Mouse (Mus musculus) kidney, postnatal 4 days (tissue): ENCODE measurements around the gene Grhl1.
"Not testable (repeated sequence)": the region's sequence is repeated elsewhere in the genome, so short reads cannot be mapped to it uniquely, and the experiment has no call there.

Experiments
- DNase-seq, 2 experiments: peaks; one replicate each; pipeline ENCODE4 v3.0.0; 2021; ENCODE audit warnings: mixed read lengths in 2 of 2

Gene Grhl1

DNA sequence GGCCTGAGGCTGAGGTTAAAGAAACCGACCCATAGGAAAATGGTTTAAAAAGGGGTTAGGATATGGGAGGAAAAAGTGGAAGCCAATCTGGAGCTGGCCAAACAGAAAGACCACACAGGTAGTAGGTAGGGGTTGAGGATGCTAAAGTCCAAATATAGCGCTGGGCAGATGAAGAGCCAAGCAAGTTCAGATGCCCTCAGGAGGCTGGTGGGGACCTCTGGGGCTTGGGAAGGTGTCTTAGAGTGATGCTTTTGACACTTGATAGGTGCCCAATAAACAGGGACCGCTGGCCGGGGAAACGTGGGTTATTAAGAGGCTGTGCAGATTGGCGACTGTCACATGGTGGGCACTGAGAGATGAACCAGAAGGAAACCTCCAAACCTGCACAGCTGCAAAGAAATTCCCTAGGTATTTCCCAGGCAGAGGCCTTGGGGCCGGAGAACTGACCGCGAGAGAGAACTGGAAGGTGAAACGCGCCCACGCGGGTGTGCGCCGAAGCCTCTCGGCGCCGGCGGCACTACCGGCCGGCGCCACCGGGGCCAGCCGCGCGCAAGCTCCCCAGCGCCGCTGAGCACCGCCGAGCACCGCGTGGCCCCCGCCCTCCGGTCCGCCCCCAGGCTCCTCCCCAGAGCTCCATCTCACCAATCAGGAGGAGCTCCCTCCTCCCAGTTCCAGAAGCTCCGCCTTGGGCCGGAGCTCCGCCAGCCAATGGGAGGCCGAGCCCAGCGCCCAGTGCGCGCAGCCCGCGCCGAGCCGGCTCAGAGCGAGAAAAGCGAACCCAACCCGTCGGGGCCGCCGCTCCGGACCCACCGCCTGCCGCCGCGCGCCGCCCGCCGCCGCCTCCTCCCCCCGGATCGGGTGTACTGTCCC is at the start of gene Grhl1:
TSS of gene Grhl1 (plus strand) at position 761 of the 870 bp plus-strand sequence.
- DNase-seq = peak; percentile 92 to 96

DNA sequence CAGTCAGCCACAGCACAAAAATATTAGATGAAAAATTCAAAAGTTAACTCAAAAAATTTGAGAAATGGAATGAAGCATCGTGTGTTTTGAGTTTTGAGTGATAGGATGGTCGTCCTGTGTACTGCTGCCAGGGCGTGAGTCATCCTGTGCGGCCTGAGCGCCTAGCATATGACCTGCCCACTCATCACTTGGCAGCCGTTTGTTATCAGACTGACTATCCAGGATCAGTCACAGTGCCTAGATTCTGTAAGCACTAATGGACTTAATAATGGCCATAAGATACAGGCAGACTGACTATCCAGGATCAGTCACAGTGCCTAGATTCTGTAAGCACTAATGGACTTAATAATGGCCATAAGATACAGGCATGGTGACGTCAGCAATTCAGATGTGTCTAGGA is 47.0 kb upstream of the Grhl1 start:
- not testable (repeated sequence) for DNase-seq

GRCm38 (mm10) chr12:24536390-24536789 is 35.7 kb upstream of the Grhl1 start:
- DNase-seq = no peak

GRCm38 (mm10) chr12:24537201-24537600 is 34.9 kb upstream of the Grhl1 start:
- no peak for DNase-seq

GRCm38 (mm10) chr12:24537965-24538364 is 34.1 kb upstream of the Grhl1 start:
- DNase-seq = no peak

DNA sequence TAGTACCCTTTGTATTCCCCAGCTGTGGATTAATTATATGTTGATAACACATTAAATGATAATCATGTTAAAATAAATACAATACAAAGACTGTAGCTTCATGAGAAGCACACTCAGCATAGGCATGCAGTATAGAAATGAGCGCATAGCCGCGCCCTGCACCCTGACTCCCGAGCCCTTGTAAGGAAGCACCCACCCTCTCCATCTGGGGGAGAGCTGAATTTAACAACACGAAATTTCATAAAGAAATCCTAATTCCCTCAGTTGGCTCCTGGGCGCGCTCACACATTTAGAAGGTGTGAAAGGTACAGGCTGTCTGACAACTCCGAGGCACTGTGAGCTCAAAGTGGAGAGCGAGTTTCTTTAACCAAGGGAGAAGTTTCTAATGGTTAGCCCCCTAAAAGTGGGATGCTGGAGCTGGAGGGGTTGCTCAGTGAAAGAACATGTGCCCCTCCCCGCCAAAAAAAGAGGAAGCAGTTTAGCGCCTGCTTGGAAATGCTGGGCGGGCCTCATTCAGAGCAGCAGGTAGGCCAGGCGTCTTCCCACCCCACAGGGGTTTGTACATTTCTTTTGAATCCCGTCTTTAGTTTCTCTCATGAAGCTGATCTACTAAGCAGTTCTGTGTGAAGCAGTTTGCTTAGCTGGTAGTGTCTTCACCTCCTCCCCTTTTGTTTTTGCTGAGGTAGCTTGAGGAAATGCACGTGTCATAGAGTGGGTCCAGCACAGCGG is 30.5 kb upstream of the Grhl1 start:
- no peak for DNase-seq

- no peak for DNase-seq
Observed at GRCm38 (mm10) chr12:24547686-24548085, 24.4 kb upstream of the Grhl1 start.

GRCm38 (mm10) chr12:24548885-24549284 is 23.2 kb upstream of the Grhl1 start:
- DNase-seq = no peak

DNA sequence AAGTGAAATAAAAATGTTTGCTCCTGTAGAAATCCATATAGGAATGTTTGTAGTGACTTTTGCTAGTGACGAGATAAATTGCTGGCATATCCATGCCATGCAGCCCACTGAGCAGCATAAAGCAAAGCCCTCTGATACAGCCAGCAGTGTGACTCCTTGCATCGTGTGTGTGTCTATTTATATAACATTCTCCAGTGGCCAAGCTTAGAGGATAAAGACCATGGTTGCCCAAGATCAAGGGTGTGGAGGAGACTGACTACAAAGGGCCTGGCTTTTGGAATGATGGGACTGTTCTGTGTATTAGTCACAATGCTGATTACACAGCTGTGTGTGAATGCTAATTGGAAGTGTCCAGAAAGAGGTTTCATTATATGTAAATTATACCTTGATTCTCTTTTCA is 19.6 kb upstream of the Grhl1 start:
- no peak for DNase-seq

DNA sequence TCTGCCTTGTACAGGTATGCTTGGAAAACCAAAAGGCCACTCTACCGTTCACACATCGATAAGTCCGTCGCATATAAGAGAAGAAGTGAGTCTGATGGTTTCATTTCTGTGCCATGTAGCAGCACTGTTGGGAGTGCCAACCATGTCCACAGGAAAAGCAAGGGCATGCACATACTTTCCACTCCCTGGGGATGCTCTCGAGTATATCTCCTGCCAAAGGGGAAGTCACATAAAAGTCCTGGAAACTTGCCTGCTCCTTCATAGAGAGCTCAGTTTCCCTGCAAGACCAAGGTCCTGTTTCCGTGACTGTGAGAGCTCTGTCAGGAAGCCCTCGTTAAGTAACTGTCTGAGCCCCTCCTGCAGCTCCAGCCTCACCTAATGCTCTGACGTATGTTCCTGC is 16.1 kb upstream of the Grhl1 start:
- DNase-seq = no peak

DNA sequence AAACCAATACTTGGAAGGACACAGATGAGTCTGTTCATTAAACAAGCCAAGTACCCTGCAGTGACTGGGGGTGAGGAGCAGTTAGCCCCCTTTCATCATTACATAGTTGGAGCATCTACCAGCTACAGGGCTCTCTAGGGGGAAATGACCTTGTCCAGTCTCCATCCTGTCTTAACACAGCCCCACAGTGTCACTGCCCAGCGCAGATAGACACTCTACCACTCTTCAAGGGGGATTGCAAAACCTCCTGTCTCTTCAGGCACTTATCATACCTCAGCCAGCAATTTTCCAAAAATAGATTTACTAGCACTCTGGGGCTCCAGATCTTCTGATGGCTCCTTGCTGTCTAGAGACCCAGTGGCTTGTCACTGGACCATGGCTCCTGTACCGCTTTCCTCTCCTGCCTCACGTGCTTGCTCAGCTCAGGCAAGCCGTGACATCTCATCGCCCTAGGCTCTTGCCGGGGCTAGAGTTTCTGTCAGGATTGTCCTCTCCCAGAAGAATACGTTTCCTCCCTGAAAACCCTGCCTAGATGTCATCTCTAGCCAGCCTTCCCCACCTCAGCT is 8.6 kb upstream of the Grhl1 start:
- DNase-seq = no peak

GRCm38 (mm10) chr12:24565311-24565710 is 6.8 kb upstream of the Grhl1 start:
- no peak for DNase-seq

DNA sequence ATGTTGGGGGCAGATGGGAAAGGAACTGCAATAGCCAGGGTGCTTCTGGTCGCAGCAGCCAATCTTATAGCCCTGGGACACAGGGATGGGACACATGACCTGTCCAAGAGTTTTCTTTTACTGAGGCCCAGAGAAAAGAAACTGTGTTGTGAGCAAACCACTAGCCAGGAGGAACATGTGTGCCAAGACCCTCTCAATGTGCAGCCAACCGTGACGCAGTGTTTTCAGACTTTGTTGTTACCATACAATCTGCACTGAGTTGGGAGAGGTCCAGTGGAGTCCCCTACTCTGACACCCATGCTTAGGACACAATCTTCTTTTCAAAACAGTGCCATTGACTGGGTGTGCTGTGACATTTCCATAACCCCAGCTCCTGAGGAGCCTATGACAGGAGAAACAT is 4.5 kb upstream of the Grhl1 start:
- no peak for DNase-seq

DNA sequence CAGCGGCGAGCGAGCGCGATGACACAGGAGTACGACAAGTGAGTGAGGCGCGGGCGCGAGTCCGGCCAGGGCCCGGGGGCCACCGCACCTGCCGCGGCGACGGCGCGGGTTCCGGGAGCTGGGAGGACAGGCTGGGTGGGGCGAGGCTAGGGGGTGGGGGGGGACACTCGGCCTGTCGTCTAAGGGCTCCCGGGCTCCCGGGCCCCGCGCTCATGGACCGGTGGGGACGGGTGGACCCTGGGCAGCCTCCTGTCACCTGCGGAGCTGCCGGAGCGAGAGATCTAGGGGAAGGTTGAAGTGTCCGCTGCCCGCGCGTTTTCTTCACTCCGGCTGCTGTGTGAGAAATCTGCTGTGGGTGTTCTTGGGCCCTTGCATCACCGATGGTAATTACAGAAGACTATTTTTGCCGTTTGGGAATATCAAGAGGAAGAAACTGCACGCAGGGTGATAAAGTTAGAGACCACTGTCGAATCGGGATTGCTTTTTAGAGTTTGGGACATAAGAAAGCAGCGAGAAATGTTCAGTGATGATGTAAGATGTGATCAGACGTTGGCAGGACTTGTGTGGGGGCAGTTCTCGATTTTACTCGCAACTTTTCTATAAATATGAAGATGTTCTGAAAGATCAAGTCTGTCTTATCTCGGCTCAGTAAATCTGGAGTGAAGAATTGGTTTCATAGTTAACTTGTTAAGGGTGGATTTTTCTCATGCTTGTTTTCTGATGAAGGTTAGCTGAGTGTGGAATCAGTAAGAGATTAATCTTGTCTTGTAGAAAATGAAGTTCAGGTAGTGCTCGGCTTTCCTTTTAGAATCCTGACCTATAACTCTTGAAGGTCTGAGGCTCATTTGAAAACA is 565 bp downstream of the Grhl1 start:
- no peak for DNase-seq

GRCm38 (mm10) chr12:24573275-24573580 is 1.1 kb downstream of the Grhl1 start:
- DNase-seq = no peak

- peak; percentile 30 to 47 for DNase-seq
Observed at GRCm38 (mm10) chr12:24574870-24575269, 2.8 kb downstream of the Grhl1 start.

- no peak for DNase-seq
Observed at GRCm38 (mm10) chr12:24580452-24580851, 8.4 kb downstream of the Grhl1 start.

DNA sequence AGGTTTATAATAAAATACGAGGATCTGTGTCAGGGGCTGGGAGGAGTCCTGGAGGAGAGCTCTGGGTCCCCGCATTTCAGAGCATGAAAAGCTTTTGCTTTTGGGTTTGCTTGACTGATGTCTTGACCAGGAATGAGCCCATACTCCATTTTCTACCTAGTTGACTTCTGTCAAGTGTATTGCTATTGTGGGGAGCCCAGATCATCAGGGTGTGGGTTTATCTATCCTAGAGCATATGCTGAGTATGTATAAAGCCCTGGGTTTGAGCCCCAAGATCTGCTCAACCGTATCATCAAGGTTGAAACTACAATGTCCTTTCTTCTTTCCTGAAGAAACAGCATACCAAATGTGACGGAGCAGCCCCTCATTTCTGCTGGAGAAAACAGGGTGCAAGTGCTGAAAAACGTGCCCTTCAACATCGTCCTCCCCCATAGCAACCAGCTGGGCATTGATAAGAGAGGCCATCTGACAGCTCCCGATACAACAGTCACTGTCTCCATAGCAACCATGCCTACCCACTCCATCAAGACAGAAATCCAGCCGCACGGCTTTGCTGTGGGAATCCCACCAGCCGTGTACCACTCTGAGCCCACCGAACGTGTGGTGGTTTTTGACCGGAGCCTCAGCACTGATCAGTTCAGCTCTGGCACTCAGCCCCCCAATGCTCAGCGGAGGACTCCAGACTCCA is 9.1 kb downstream of the Grhl1 start:
- DNase-seq = no peak

DNA sequence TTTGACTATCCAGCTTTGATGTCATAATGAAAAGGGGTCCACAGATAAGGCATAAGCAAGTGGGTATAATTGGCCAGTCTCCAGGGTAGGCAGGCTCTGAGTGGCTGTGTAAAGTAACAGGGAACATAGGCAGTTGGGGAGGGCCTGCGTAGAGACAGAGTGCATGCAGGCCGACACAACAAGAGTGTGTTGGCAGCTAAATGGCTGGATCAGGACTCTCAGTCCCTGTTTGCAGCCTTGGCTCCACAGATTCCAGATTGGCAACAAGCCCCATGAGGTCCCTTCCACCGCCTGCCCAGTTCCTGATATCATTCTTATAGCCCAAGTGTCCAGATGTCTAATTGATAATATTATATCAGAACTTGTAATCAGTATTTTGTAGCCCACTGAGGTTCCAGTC is 11.6 kb downstream of the Grhl1 start:
- no peak for DNase-seq

DNA sequence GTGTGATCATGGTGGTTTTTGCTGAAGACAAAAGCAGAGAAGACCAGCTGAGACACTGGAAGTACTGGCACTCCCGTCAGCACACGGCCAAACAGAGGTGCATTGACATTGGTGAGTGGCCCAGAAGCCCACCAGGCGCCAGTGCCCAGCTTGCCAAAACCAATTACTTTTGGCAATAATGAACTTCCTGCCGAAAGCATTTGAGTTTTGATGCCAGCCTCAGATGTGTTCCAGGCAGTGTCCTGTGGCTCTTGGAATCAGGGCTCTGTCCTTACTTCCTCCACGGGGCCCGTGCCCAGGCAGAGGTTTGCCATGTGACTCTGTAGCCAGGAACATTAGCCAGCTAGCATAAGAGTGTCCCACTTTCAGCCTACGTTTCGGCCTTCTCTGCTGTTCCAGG is 12.8 kb downstream of the Grhl1 start:
- no peak for DNase-seq

DNA sequence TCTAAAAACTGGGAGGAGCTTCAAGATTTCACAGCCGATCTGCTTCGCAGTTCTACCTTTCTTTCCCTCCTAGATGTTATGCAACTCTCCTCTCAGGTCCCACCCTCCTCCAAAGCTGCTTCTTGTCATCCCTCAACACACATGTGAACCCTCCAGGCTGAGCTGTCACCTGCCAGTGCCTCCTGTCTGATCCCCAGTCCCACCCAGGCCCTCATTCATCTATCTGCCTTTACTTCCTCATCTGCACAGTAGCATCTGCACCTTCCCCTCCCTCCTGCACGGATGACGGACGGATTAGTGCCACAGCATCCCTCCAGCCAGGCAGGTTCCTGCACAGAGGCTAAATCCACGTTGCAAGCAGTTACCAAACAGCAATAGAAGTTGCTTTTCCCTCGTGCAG is 14.1 kb downstream of the Grhl1 start:
- no peak for DNase-seq

DNA sequence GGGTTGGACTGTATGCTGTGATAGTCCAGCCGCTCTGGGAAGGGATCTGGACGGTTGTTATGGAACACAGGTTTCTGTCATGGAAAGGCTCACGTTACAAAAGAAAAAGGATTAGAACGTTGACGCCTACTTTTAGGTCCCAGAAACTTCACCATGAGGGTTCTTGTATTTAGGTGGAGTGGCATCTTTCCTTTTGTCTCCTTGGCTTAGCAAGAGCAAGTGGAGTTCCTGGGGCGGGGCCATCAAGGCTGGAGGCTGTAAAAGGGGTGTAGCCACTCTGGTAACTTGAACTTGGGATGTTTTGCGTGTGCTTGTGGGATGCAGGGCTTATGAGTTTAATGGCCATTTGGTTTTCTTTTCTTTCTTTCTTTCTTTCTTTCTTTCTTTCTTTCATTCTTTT is 18.3 kb downstream of the Grhl1 start:
- DNase-seq = no peak

GRCm38 (mm10) chr12:24592055-24592454 is 20.0 kb downstream of the Grhl1 start:
- DNase-seq = no peak
